Mouse (Mus musculus) hindbrain, embryonic 12.5 days (tissue): Measurements from ENCODE around the gene Prpf31. TPM values are rescaled to one million over a fixed set of nuclear protein-coding genes. Genes with fewer than 3 reads are reported as not detected.

Experiments used
- ATAC-seq: fragments of 200-750 bp; cut with Nextera tagmentation; 2 replicates; pipeline ENCODE4 v1.8.0; 2017; ENCODE audit warnings: moderate TSS enrichment; ENCODE audit not compliant: low FRiP score
- H3K27ac ChIP-seq: fragments of 300-500 bp; sonication (generic); 2 replicates; pipeline ENCODE4 v1.5.1; 2016; ENCODE audit warnings: mild to moderate bottlenecking
- H3K27me3 ChIP-seq: fragments of 300-500 bp; sonication (generic); 2 replicates; pipeline ENCODE4 v1.6.1; 2016; ENCODE audit warnings: mild to moderate bottlenecking
- H3K36me3 ChIP-seq: fragments of 300-500 bp; sonication (generic); 2 replicates; pipeline ENCODE4 v1.6.1; 2016; ENCODE audit warnings: mild to moderate bottlenecking
- H3K4me1 ChIP-seq: fragments of 300-500 bp; sonication (generic); 2 replicates; pipeline ENCODE4 v1.6.1; 2016
- H3K4me2 ChIP-seq: fragments of 300-500 bp; sonication (generic); replicated peaks from 2 replicates; pipeline ENCODE4 v1.6.1; 2016; ENCODE audit warnings: mild to moderate bottlenecking
- H3K4me3 ChIP-seq: fragments of 300-500 bp; sonication (generic); 2 replicates; pipeline ENCODE4 v1.5.1; 2016; ENCODE audit warnings: mild to moderate bottlenecking
- H3K9ac ChIP-seq: fragments of 300-500 bp; sonication (generic); 2 replicates; pipeline ENCODE4 v1.6.1; 2016; ENCODE audit warnings: mild to moderate bottlenecking, moderate library complexity
- H3K9me3 ChIP-seq: fragments of 300-500 bp; sonication (generic); replicated peaks from 2 replicates; pipeline ENCODE4 v1.6.1; 2016; ENCODE audit warnings: mild to moderate bottlenecking
- WGBS: fragments of 180-500 bp; shearing (Covaris S2); methylation state at CpG from one replicate; pipeline ENCODE4 v1.1.7; 2016; 5-methylcytosine and 5-hydroxymethylcytosine counted together
- microRNA-seq: library from miRNA; unstranded; fragments of <30 nt; microRNA quantifications from one replicate; pipeline ENCODE4, GENCODE M21; 2017
- polyA plus RNA-seq: library from polyadenylated mRNA; unstranded; fragments of >200 nt; fragmentation: Nextera tagmentation; extraction: Ambion mirVana; gene quantifications from 2 replicates; pipeline ENCODE4 v1.2.1, GENCODE M21; 2016

Gene Prpf31
- polyA plus RNA-seq, 1 experiment from 2014 or later, result 115 TPM

- Histone ChIP-seq H3K4me1 (no peaks in the 10 kb centered on the region), H3K9me3 (no peaks in the 10 kb centered on the region), H3K27me3 (no peaks in the 10 kb centered on the region), H3K36me3 (no peaks in the 10 kb centered on the region), H3K4me3 (no peak overlapping the region), H3K27ac (no peak overlapping the region), H3K9ac (no peak overlapping the region), H3K4me2 (no peak overlapping the region)
- peak; percentile 87 for ATAC-seq
- 69% methylated on average over 10 of the region's 10 CpGs for WGBS
These were observed 44.9 kb downstream of the Prpf31 start for GRCm38 (mm10) chr7:3674507-3675227.

- ATAC-seq, result peak; percentile 11
- no peaks in the 10 kb centered on the region for H3K36me3 ChIP-seq
- H3K4me2 ChIP-seq, result no peak overlapping the region
- WGBS, result 75% methylated on average over 3 of the region's 3 CpGs
- no peak overlapping the region for H3K27ac ChIP-seq
- no peak overlapping the region for H3K4me3 ChIP-seq
- no peak overlapping the region for H3K9ac ChIP-seq
- no peaks in the 10 kb centered on the region for H3K27me3 ChIP-seq
- no peaks in the 10 kb centered on the region for H3K4me1 ChIP-seq
- H3K9me3 ChIP-seq, result no peaks in the 10 kb centered on the region
These were observed 45.4 kb downstream of the Prpf31 start for GRCm38 (mm10) chr7:3675228-3675548.

GRCm38 (mm10) chr7:3676371-3676770, 46.6 kb downstream of the Prpf31 start:
- no peak overlapping the region for H3K4me2 ChIP-seq
- H3K36me3 ChIP-seq, result no peaks in the 10 kb centered on the region
- 86% methylated on average over 12 of the region's 12 CpGs for WGBS
- ATAC-seq, result no peak
- H3K9ac ChIP-seq, result no peak overlapping the region; the same call in 1 of the 2 replicates
- no peak overlapping the region for H3K4me3 ChIP-seq
- H3K9me3 ChIP-seq, result no peaks in the 10 kb centered on the region
- no peaks in the 10 kb centered on the region for H3K4me1 ChIP-seq
- H3K27ac ChIP-seq, result no peak overlapping the region
- H3K27me3 ChIP-seq, result no peaks in the 10 kb centered on the region

- no peak within 1 kb of the TSS for H3K4me3 ChIP-seq
- ATAC-seq, result no peak
- WGBS, result 45% methylated on average over 9 of the region's 9 CpGs
These were observed 47.6 kb downstream of the Prpf31 start, which contains the start of gene Tmc4 for GRCm38 (mm10) chr7:3677342-3677741. Tmc4 (minus strand) TSS chr7:3677553.

GRCm38 (mm10) chr7:3683908-3684550, 54.2 kb downstream of the Prpf31 start:
- H3K9me3 ChIP-seq, result no peaks in the 10 kb centered on the region
- H3K9ac ChIP-seq, result peak overlapping the region; percentile 14; the same call in 1 of the 2 replicates
- H3K4me2 ChIP-seq, result no peak overlapping the region
- peaks cover 15% of the 10 kb centered on the region for H3K4me1 ChIP-seq
- WGBS, result 64% methylated on average over 10 of the region's 10 CpGs
- H3K27me3 ChIP-seq, result no peaks in the 10 kb centered on the region
- peaks cover 26% of the 10 kb centered on the region for H3K36me3 ChIP-seq
- ATAC-seq, result peak; percentile 75
- no peak overlapping the region for H3K4me3 ChIP-seq
- peak overlapping the region; percentile 70 for H3K27ac ChIP-seq

More at GRCm38 (mm10) chr7:3677342-3677741, 47.6 kb downstream of the Prpf31 start, which contains the start of gene Tmc4:
- Histone ChIP-seq H3K9me3 (no peaks in the 10 kb centered on the region), H3K36me3 (no peaks in the 10 kb centered on the region), H3K27ac (no peak within 1 kb of the TSS), H3K9ac (no peak within 1 kb of the TSS; the same call in none of the 2 replicates), H3K4me2 (no peak within 1 kb of the TSS), H3K4me1 (no peaks in the 10 kb centered on the region), H3K27me3 (no peaks in the 10 kb centered on the region)

- Histone ChIP-seq H3K4me1 (peaks cover 15% of the 10 kb centered on the region), H3K4me2 (no peak overlapping the region), H3K9ac (no peak overlapping the region), H3K27me3 (no peaks in the 10 kb centered on the region), H3K36me3 (peaks cover 26% of the 10 kb centered on the region), H3K9me3 (no peaks in the 10 kb centered on the region), H3K4me3 (no peak overlapping the region), H3K27ac (peak overlapping the region; percentile 60)
- WGBS, result 69% methylated on average over 8 of the region's 8 CpGs
- ATAC-seq, result no peak
These were observed 54.9 kb downstream of the Prpf31 start for GRCm38 (mm10) chr7:3684698-3685097.

- no peaks in the 10 kb centered on the region for H3K9me3 ChIP-seq
- H3K27me3 ChIP-seq, result no peaks in the 10 kb centered on the region
- H3K27ac ChIP-seq, result no peak overlapping the region
- peaks cover 26% of the 10 kb centered on the region for H3K36me3 ChIP-seq
- ATAC-seq, result no peak
- no peak overlapping the region; the same call in 1 of the 2 replicates for H3K9ac ChIP-seq
- 85% methylated on average over 30 of the region's 31 CpGs for WGBS
- H3K4me3 ChIP-seq, result no peak overlapping the region
- no peak overlapping the region for H3K4me2 ChIP-seq
- peaks cover 15% of the 10 kb centered on the region for H3K4me1 ChIP-seq
These were observed 55.8 kb downstream of the Prpf31 start for GRCm38 (mm10) chr7:3685400-3686187.

GRCm38 (mm10) chr7:3691919-3692318, 62.1 kb downstream of the Prpf31 start:
- Histone ChIP-seq H3K36me3 (peaks cover 17% of the 10 kb centered on the region), H3K4me3 (peak overlapping the region; percentile 72), H3K27me3 (no peaks in the 10 kb centered on the region), H3K4me2 (peak overlapping the region; percentile 85), H3K27ac (no peak overlapping the region), H3K9me3 (no peaks in the 10 kb centered on the region), H3K4me1 (peaks cover 19% of the 10 kb centered on the region), H3K9ac (peak overlapping the region; percentile 92)
- no peak for ATAC-seq
- 37% methylated on average over 3 of the region's 3 CpGs for WGBS

Small RNA genes within 50 kb of the gene (microRNA-seq; reads per million reads assigned to microRNA genes)
- gene Gm25100 (not detected), gene Mir3572 (2.4 reads per million)

Other genes with a start within 250 kb of the Prpf31 start
- gene Cacng8, start 239.3 kb upstream of the Prpf31 start, polyA plus RNA-seq, result 7.9 and 8.6 TPM in 2 replicates
- 0.27 and 1.4 TPM in 2 replicates for gene Cacng6, start 205.8 kb upstream of the Prpf31 start, polyA plus RNA-seq
- gene Tarm1, start 127.4 kb upstream of the Prpf31 start, polyA plus RNA-seq, result not detected in 2 replicates
- gene Oscar, start 13.8 kb upstream of the Prpf31 start, polyA plus RNA-seq, result 0.21 and 0.27 TPM in 2 replicates
- 267 and 378 TPM in 2 replicates for gene Ndufa3, start 12.6 kb upstream of the Prpf31 start, polyA plus RNA-seq
- gene Tfpt, start 56 bp upstream of the Prpf31 start, polyA plus RNA-seq, result 38.1 and 45.0 TPM in 2 replicates
- 58.1 and 59.3 TPM in 2 replicates for gene Cnot3, start 15.3 kb downstream of the Prpf31 start, polyA plus RNA-seq
- 20.7 and 21.4 TPM in 2 replicates for gene Leng1, start 35.9 kb downstream of the Prpf31 start, polyA plus RNA-seq
- gene Tmc4, start 47.6 kb downstream of the Prpf31 start, polyA plus RNA-seq, result 5.5 and 6.7 TPM in 2 replicates
- gene Tsen34, start 62.9 kb downstream of the Prpf31 start, polyA plus RNA-seq, result 217 and 228 TPM in 2 replicates
- 50.8 and 57.4 TPM in 2 replicates for gene Mboat7, start 63.5 kb downstream of the Prpf31 start, polyA plus RNA-seq
- 989 and 1,031 TPM in 2 replicates for gene Rps9, start 74.0 kb downstream of the Prpf31 start, polyA plus RNA-seq
- 0.19 and 0.30 TPM in 2 replicates for gene Pirb, start 90.4 kb downstream of the Prpf31 start, polyA plus RNA-seq
- gene Gm15448, start 195.7 kb downstream of the Prpf31 start, polyA plus RNA-seq, result not detected in 2 replicates
- gene Pira2, start 215.1 kb downstream of the Prpf31 start, polyA plus RNA-seq, result 0.10 TPM in 1 of 2 replicates, not detected in the other